Mouse (Mus musculus) liver, embryonic 13.5 days (tissue): ENCODE results near the gene Tenm4. TPM values are rescaled to one million over a fixed set of nuclear protein-coding genes. Genes with fewer than 3 reads are reported as not detected.

ENCODE experiments used
- ATAC-seq: fragments of 200-750 bp; cut with Nextera tagmentation; 2 replicates; pipeline ENCODE4 v1.8.0; 2017; ENCODE audit warnings: low read depth, mild to moderate bottlenecking, moderate number of reproducible peaks, moderate library complexity
- DNase-seq: peaks from one replicate; pipeline ENCODE4 v3.0.0; 2022
- H3K27ac ChIP-seq: fragments of 300-500 bp; sonication (generic); 2 replicates; pipeline ENCODE4 v1.5.1; 2015; ENCODE audit warnings: moderate library complexity, mild to moderate bottlenecking, inconsistent platforms
- H3K27me3 ChIP-seq: fragments of 300-500 bp; sonication (generic); 2 replicates; pipeline ENCODE4 v1.6.1; 2015; ENCODE audit warnings: mild to moderate bottlenecking, inconsistent platforms
- H3K36me3 ChIP-seq: fragments of 300-500 bp; sonication (generic); 2 replicates; pipeline ENCODE4 v1.6.1; 2015; ENCODE audit warnings: mild to moderate bottlenecking, inconsistent platforms
- H3K4me1 ChIP-seq: fragments of 300-500 bp; sonication (generic); replicated peaks from 2 replicates; pipeline ENCODE4 v1.6.1; 2015; ENCODE audit warnings: inconsistent platforms
- H3K4me2 ChIP-seq: fragments of 300-500 bp; sonication (generic); 2 replicates; pipeline ENCODE4 v1.6.1; 2015; ENCODE audit warnings: inconsistent platforms, mild to moderate bottlenecking, moderate library complexity
- H3K4me3 ChIP-seq: fragments of 300-500 bp; sonication (generic); replicated peaks from 2 replicates; pipeline ENCODE4 v1.5.1; 2015; ENCODE audit warnings: mild to moderate bottlenecking, inconsistent platforms
- H3K9ac ChIP-seq: fragments of 300-500 bp; sonication (generic); 2 replicates; pipeline ENCODE4 v1.6.1; 2015; ENCODE audit warnings: mild to moderate bottlenecking, inconsistent platforms
- H3K9me3 ChIP-seq: fragments of 300-500 bp; sonication (generic); replicated peaks from 2 replicates; pipeline ENCODE4 v1.6.1; 2016; ENCODE audit warnings: inconsistent platforms
- WGBS: fragments of 180-500 bp; shearing (Covaris S2); methylation state at CpG from one replicate; pipeline ENCODE4 v1.1.7; 2015; ENCODE audit not compliant: insufficient replicate concordance; 5-methylcytosine and 5-hydroxymethylcytosine counted together
- polyA plus RNA-seq: library from polyadenylated mRNA; unstranded; fragments of >200 nt; fragmentation: Nextera tagmentation; extraction: Ambion mirVana; gene quantifications from 2 replicates; pipeline ENCODE4 v1.2.1, GENCODE M21; 2015

Tenm4 gene
- polyA plus RNA-seq, 1 experiment from 2014 or later, result 0.47 TPM

DNA sequence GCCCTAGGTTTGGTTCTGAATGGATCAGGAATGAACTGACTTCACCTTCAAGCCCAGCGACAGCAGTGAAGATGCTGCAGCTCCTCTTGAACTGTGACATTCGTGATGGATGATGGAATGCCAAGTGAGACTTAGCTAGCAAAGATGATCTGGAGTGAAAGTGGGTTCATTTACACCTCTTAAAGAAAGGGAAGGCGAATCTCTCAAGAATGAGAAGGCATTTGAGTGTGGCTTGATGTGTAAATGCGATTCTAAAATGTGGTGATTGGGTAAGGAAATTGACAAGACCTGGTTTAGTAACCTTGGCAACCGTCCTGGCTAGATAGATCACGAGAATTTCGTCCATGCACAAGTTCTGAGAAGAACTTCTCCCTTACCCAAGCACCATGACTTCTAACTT lies 321.6 kb downstream of the Tenm4 start:
- 56% methylated on average over 7 of the region's 7 CpGs for WGBS
- no peak for ATAC-seq
- Histone ChIP-seq H3K36me3 (no peaks in the 10 kb centered on the region), H3K4me3 (no peak overlapping the region), H3K27ac (no peak overlapping the region), H3K9ac (no peak overlapping the region), H3K27me3 (no peaks in the 10 kb centered on the region), H3K4me1 (no peaks in the 10 kb centered on the region), H3K9me3 (no peaks in the 10 kb centered on the region), H3K4me2 (no peak overlapping the region)
- no peak for DNase-seq

GRCm38 (mm10) chr7:96494057-96494456 lies 323.0 kb downstream of the Tenm4 start:
- H3K27me3 ChIP-seq, result no peaks in the 10 kb centered on the region
- no peaks in the 10 kb centered on the region for H3K4me1 ChIP-seq
- ATAC-seq, result no peak
- DNase-seq, result no peak
- WGBS, result 69% methylated on average over 16 of the region's 16 CpGs
- H3K36me3 ChIP-seq, result no peaks in the 10 kb centered on the region
- H3K4me2 ChIP-seq, result no peak overlapping the region
- H3K4me3 ChIP-seq, result no peak overlapping the region
- H3K9me3 ChIP-seq, result no peaks in the 10 kb centered on the region
- H3K27ac ChIP-seq, result no peak overlapping the region
- no peak overlapping the region for H3K9ac ChIP-seq

DNA sequence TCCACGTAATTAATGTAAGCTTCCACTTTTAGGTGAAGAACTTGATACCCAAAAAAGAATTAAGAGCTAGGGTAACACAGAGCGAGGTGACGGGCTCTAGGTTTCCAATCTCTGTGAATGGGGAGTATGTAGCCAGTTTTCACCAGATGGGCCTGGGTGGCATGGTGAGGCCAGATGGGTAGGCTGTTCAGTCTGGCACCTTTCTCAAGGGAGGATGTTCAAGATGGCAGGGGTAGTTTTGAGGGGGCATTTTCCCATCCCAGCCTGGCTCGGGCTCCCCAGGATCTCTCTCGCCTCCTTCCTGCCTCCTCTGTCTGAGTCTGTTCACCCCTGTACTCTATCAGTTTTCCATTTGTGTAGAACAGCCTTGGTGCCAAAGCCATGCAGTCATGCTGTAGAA lies 329.1 kb downstream of the Tenm4 start:
- 69% methylated on average over 5 of the region's 5 CpGs for WGBS
- DNase-seq (no peak), ATAC-seq (no peak)
- H3K4me2 ChIP-seq, result no peak overlapping the region
- no peaks in the 10 kb centered on the region for H3K9me3 ChIP-seq
- H3K4me3 ChIP-seq, result no peak overlapping the region
- no peak overlapping the region for H3K9ac ChIP-seq
- H3K27me3 ChIP-seq, result no peaks in the 10 kb centered on the region
- H3K36me3 ChIP-seq, result no peaks in the 10 kb centered on the region
- H3K27ac ChIP-seq, result no peak overlapping the region
- no peaks in the 10 kb centered on the region for H3K4me1 ChIP-seq

DNA sequence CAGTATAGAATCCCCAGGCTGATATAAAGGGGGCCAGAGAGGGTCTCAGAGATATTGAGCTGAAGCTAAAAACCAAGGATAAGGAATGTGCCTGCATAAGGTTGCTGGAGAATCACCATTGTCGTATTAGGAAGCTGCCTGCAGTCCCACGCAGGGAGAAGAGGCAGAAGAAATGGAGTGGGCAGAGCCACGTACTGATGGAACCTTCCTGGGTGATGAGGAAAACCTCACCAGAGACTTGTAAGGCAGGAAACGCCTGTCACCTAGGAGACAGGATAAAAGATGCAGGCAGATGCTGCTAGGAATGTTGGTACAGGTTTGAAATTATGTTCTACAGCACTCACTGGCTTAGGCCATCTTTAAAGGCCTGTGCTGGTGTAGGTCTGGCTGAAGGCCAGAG lies 329.8 kb downstream of the Tenm4 start:
- H3K27me3 ChIP-seq, result no peaks in the 10 kb centered on the region
- H3K9ac ChIP-seq, result no peak overlapping the region
- no peak overlapping the region for H3K4me2 ChIP-seq
- no peak for DNase-seq
- H3K36me3 ChIP-seq, result no peaks in the 10 kb centered on the region
- H3K27ac ChIP-seq, result no peak overlapping the region
- WGBS, result 42% methylated on average over 4 of the region's 4 CpGs
- H3K4me3 ChIP-seq, result no peak overlapping the region
- no peak for ATAC-seq
- H3K4me1 ChIP-seq, result no peaks in the 10 kb centered on the region
- no peaks in the 10 kb centered on the region for H3K9me3 ChIP-seq

DNA sequence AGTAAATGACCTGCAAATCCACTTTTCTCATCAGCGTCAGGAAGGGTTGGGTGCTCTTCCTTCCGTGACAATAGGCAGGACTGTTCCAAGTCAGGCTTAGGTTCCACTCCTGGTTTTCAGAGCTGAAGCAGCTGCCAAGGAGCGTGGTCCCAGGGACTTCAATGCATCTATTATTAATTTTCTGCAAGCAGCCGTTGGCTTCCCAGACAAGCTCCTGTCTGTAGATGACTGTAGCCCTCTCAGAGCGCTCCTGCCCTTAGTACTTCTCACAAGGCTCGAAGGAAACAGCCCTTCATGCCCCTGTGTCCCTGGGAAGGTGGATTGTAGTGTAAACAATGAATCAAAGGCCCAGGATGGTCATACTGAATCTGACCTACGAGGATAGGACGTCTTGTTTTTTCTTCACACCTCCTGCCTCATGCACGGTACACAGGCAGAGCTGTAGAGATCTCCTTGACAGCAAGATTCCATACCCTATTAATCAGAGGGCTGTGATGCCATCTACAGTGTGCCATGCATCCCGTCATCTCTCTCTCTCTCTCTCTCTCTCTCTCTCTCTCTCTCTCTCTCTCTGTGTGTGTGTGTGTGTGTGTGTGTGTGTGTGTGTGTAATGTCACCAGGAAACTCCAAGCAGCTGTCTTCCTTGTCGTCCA lies 331.4 kb downstream of the Tenm4 start:
- H3K4me2 ChIP-seq, result no peak overlapping the region
- no peak overlapping the region for H3K9ac ChIP-seq
- H3K27ac ChIP-seq, result no peak overlapping the region
- DNase-seq, result no peak
- no peaks in the 10 kb centered on the region for H3K9me3 ChIP-seq
- H3K36me3 ChIP-seq, result no peaks in the 10 kb centered on the region
- H3K27me3 ChIP-seq, result no peaks in the 10 kb centered on the region
- H3K4me3 ChIP-seq, result no peak overlapping the region
- 54% methylated on average over 11 of the region's 11 CpGs for WGBS
- no peaks in the 10 kb centered on the region for H3K4me1 ChIP-seq
- ATAC-seq, result no peak

- Histone ChIP-seq H3K36me3 (no peaks in the 10 kb centered on the region), H3K4me3 (no peak overlapping the region), H3K9ac (no peak overlapping the region), H3K4me1 (no peaks in the 10 kb centered on the region), H3K27ac (no peak overlapping the region), H3K9me3 (no peaks in the 10 kb centered on the region), H3K4me2 (no peak overlapping the region), H3K27me3 (no peaks in the 10 kb centered on the region)
- DNase-seq (no peak), ATAC-seq (no peak)
- WGBS, result 54% methylated on average over 6 of the region's 6 CpGs
These were observed 334.5 kb downstream of the Tenm4 start for GRCm38 (mm10) chr7:96505538-96505937.

DNA sequence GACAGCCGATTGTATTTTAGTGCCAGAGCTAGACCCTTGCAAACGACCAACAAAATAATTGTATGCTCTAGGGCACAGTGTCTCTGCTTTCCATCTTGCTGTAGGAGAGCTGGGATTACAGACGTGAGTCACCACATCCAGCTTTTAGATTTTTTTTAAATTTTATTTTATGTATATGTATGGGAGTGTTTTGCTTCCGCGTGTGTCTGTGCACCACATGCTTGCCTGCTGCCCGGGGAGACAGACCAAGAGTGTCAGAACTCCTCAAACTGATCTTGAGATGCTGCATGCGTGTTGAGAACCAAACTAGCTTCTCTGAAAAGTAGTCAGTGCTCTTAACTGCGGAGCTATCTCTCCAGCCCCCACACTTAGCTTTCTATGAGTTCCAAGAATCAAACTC lies 336.0 kb downstream of the Tenm4 start:
- no peak overlapping the region for H3K4me2 ChIP-seq
- no peaks in the 10 kb centered on the region for H3K27me3 ChIP-seq
- no peaks in the 10 kb centered on the region for H3K9me3 ChIP-seq
- H3K27ac ChIP-seq, result no peak overlapping the region
- H3K4me1 ChIP-seq, result no peaks in the 10 kb centered on the region
- DNase-seq, result no peak
- WGBS, result 70% methylated on average over 8 of the region's 8 CpGs
- ATAC-seq, result no peak
- no peaks in the 10 kb centered on the region for H3K36me3 ChIP-seq
- H3K9ac ChIP-seq, result no peak overlapping the region
- H3K4me3 ChIP-seq, result no peak overlapping the region

- 69% methylated on average over 5 of the region's 5 CpGs for WGBS
- Histone ChIP-seq H3K27ac (no peak overlapping the region), H3K9ac (no peak overlapping the region), H3K4me2 (no peak overlapping the region), H3K27me3 (no peaks in the 10 kb centered on the region), H3K4me1 (no peaks in the 10 kb centered on the region), H3K4me3 (no peak overlapping the region), H3K36me3 (no peaks in the 10 kb centered on the region), H3K9me3 (no peaks in the 10 kb centered on the region)
- DNase-seq (no peak), ATAC-seq (no peak)
These were observed 339.4 kb downstream of the Tenm4 start for GRCm38 (mm10) chr7:96510396-96510795.

GRCm38 (mm10) chr7:96511018-96511609 lies 340.1 kb downstream of the Tenm4 start:
- H3K9ac ChIP-seq, result no peak overlapping the region
- no peak overlapping the region for H3K4me3 ChIP-seq
- H3K27me3 ChIP-seq, result no peaks in the 10 kb centered on the region
- DNase-seq, result no peak
- no peak overlapping the region for H3K4me2 ChIP-seq
- H3K4me1 ChIP-seq, result no peaks in the 10 kb centered on the region
- no peaks in the 10 kb centered on the region for H3K9me3 ChIP-seq
- 68% methylated on average over 7 of the region's 7 CpGs for WGBS
- no peaks in the 10 kb centered on the region for H3K36me3 ChIP-seq
- no peak overlapping the region for H3K27ac ChIP-seq
- ATAC-seq, result no peak

DNA sequence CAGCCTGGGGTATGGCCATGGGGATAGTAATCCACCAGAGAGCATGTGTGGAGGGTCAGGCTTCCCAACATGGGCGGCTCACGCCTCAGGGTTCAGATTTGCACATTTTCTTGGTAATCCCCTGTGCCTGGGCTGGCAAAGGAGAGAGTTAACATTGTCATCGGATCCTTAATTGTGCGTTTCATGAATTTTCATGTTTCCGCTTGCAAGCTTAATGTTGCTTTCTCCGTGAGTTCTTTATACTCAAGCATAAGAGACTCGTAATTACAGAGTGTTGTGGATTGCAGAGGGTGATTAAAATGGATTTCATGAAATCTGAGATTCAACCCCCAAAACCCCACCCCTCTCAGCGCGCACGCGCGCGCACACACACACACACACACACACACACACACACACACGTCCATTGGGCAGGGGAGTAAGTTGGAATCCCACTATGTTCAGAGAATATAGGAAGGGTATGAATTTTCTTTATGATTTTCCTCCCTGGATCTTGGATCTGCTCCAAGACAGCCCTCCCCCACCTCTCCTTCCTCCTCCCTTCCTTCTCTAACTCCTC lies 341.0 kb downstream of the Tenm4 start:
- no peak overlapping the region for H3K27ac ChIP-seq
- WGBS, result 76% methylated on average over 14 of the region's 14 CpGs
- no peak for DNase-seq

DNA sequence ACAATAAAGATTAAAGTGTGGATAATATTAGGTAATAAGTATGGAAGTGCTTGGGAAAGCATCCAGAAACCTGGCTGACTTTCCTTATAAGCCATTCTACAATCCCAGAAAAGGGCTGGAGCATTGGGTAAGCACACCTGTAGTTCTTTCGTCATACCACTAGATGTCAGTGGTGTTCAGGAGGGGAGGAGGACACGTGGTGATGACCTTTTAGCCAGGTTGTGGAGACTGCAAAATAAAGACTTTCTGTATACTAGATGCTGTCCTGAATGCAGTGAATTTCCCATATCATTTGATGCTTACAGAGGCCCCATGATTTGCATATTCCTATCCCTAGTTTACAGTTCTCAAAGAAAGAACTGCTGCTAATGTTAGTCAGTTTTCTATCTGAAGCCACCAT lies 348.2 kb downstream of the Tenm4 start:
- no peaks in the 10 kb centered on the region for H3K27me3 ChIP-seq
- no peak for ATAC-seq
- H3K9ac ChIP-seq, result no peak overlapping the region
- H3K36me3 ChIP-seq, result no peaks in the 10 kb centered on the region
- no peaks in the 10 kb centered on the region for H3K9me3 ChIP-seq
- H3K4me1 ChIP-seq, result no peaks in the 10 kb centered on the region
- 3% methylated on average over 2 of the region's 2 CpGs for WGBS
- H3K4me3 ChIP-seq, result no peak overlapping the region
- DNase-seq, result no peak
- H3K27ac ChIP-seq, result no peak overlapping the region
- no peak overlapping the region for H3K4me2 ChIP-seq

More for the DNA sequence above, 341.0 kb downstream of the Tenm4 start:
- Histone ChIP-seq H3K4me1 (no peaks in the 10 kb centered on the region), H3K36me3 (no peaks in the 10 kb centered on the region), H3K4me2 (no peak overlapping the region), H3K4me3 (no peak overlapping the region), H3K9me3 (no peaks in the 10 kb centered on the region), H3K27me3 (no peaks in the 10 kb centered on the region), H3K9ac (no peak overlapping the region)
- ATAC-seq, result no peak

GRCm38 (mm10) chr7:96521956-96522355 lies 350.9 kb downstream of the Tenm4 start:
- no peak overlapping the region for H3K4me2 ChIP-seq
- no peaks in the 10 kb centered on the region for H3K4me1 ChIP-seq
- no peak overlapping the region for H3K27ac ChIP-seq
- no peak overlapping the region for H3K9ac ChIP-seq
- ATAC-seq (no peak), DNase-seq (no peak)
- H3K36me3 ChIP-seq, result no peaks in the 10 kb centered on the region
- H3K27me3 ChIP-seq, result no peaks in the 10 kb centered on the region
- no peak overlapping the region for H3K4me3 ChIP-seq
- WGBS, result 64% methylated on average over 7 of the region's 7 CpGs
- H3K9me3 ChIP-seq, result no peaks in the 10 kb centered on the region
